Mouse (Mus musculus) neural tube, embryonic 11.5 days (tissue): Measurements from ENCODE around the gene Nadsyn1. TPM values are rescaled to one million over a fixed set of nuclear protein-coding genes. Genes with fewer than 3 reads are reported as not detected.

Experiments
- ATAC-seq: fragments of 200-750 bp; cut with Nextera tagmentation; 2 replicates; pipeline ENCODE4 v1.8.0; 2017; ENCODE audit warnings: moderate number of reproducible peaks, mild to moderate bottlenecking, moderate TSS enrichment, moderate library complexity; ENCODE audit not compliant: insufficient read depth, low FRiP score, low TSS enrichment
- DNase-seq: peaks from one replicate; pipeline ENCODE4 v3.0.0-alpha.2; 2015; ENCODE audit warnings: low spot score
- H3K27ac ChIP-seq: fragments of 300-500 bp; sonication (generic); 2 replicates; pipeline ENCODE4 v1.5.1; 2014; ENCODE audit warnings: low read depth, mild to moderate bottlenecking, low read length
- H3K27me3 ChIP-seq: fragments of 300-500 bp; sonication (generic); 2 replicates; pipeline ENCODE4 v1.6.1; 2014; ENCODE audit warnings: mild to moderate bottlenecking, low read length, mixed read lengths; ENCODE audit not compliant: control insufficient read depth, insufficient read depth
- H3K36me3 ChIP-seq: fragments of 300-500 bp; sonication (generic); 2 replicates; pipeline ENCODE4 v1.6.1; 2014; ENCODE audit warnings: mild to moderate bottlenecking, low read length, moderate library complexity, mixed read lengths; ENCODE audit not compliant: control insufficient read depth, insufficient read depth
- H3K4me1 ChIP-seq: fragments of 300-500 bp; sonication (generic); 2 replicates; pipeline ENCODE4 v1.6.1; 2014; ENCODE audit warnings: low read length, mixed read lengths; ENCODE audit not compliant: control insufficient read depth, insufficient read depth
- H3K4me2 ChIP-seq: fragments of 300-500 bp; sonication (generic); 2 replicates; pipeline ENCODE4 v1.6.1; 2014; ENCODE audit warnings: low read depth, mild to moderate bottlenecking, moderate library complexity
- H3K4me3 ChIP-seq: fragments of 300-500 bp; sonication (generic); 2 replicates; pipeline ENCODE4 v1.5.1; 2014; ENCODE audit warnings: low read depth, low read length
- H3K9ac ChIP-seq: fragments of 300-500 bp; sonication (generic); 2 replicates; pipeline ENCODE4 v1.6.1; 2014; ENCODE audit warnings: mild to moderate bottlenecking, low read length
- H3K9me3 ChIP-seq: fragments of 300-500 bp; sonication (generic); 2 replicates; pipeline ENCODE4 v1.6.1; 2016; ENCODE audit warnings: low read length; ENCODE audit not compliant: control insufficient read depth
- WGBS: fragments of 180-500 bp; shearing (Covaris S2); extraction: QIAGEN DNeasy Blood & Tissue Kit; methylation state at CpG from one replicate; pipeline ENCODE4 v1.1.7; 2014; 5-methylcytosine and 5-hydroxymethylcytosine counted together
- polyA plus RNA-seq: library from polyadenylated mRNA; unstranded; fragments of >200 nt; fragmentation: Nextera tagmentation; extraction: Ambion mirVana; gene quantifications from 2 replicates; pipeline ENCODE4 v1.2.1, GENCODE M21; 2014

Gene Nadsyn1
- polyA plus RNA-seq, 1 experiment from 2014 or later, result 8.9 TPM

GRCm38 (mm10) chr7:143764876-143765530 is 57.6 kb downstream of the Nadsyn1 start:
- ATAC-seq, result no peak
- H3K36me3 ChIP-seq, result no peaks in the 10 kb centered on the region
- 80% methylated on average over 19 of the region's 19 CpGs for WGBS

GRCm38 (mm10) chr7:143763794-143764193 is 58.9 kb downstream of the Nadsyn1 start:
- no peak overlapping the region for H3K27ac ChIP-seq
- no peaks in the 10 kb centered on the region for H3K27me3 ChIP-seq
- H3K4me1 ChIP-seq, result no peaks in the 10 kb centered on the region
- H3K9me3 ChIP-seq, result no peaks in the 10 kb centered on the region
- DNase-seq, result peak; percentile 36
- no peaks in the 10 kb centered on the region for H3K36me3 ChIP-seq
- ATAC-seq, result no peak
- WGBS, result 25% methylated on average over 3 of the region's 3 CpGs
- H3K4me2 ChIP-seq, result no peak overlapping the region
- H3K4me3 ChIP-seq, result no peak overlapping the region
- H3K9ac ChIP-seq, result no peak overlapping the region

More at GRCm38 (mm10) chr7:143764876-143765530, 57.6 kb downstream of the Nadsyn1 start:
- H3K27ac ChIP-seq, result no peak overlapping the region
- no peak overlapping the region for H3K9ac ChIP-seq
- no peaks in the 10 kb centered on the region for H3K9me3 ChIP-seq
- no peak overlapping the region for H3K4me2 ChIP-seq
- H3K4me1 ChIP-seq, result no peaks in the 10 kb centered on the region
- H3K4me3 ChIP-seq, result no peak overlapping the region
- no peaks in the 10 kb centered on the region for H3K27me3 ChIP-seq
- DNase-seq, result no peak

GRCm38 (mm10) chr7:143758956-143759355 is 63.7 kb downstream of the Nadsyn1 start:
- peaks cover 3% of the 10 kb centered on the region; the same call in 1 of the 2 replicates for H3K4me1 ChIP-seq
- DNase-seq, result no peak
- ATAC-seq, result no peak
- 72% methylated on average over 3 of the region's 3 CpGs for WGBS
- H3K27ac ChIP-seq, result no peak overlapping the region
- no peak overlapping the region for H3K4me2 ChIP-seq
- no peak overlapping the region for H3K4me3 ChIP-seq
- H3K36me3 ChIP-seq, result no peaks in the 10 kb centered on the region
- peaks cover 8% of the 10 kb centered on the region for H3K27me3 ChIP-seq
- H3K9me3 ChIP-seq, result no peaks in the 10 kb centered on the region
- H3K9ac ChIP-seq, result no peak overlapping the region

- ATAC-seq (no peak), DNase-seq (no peak)
- H3K9ac ChIP-seq, result no peak overlapping the region
- no peaks in the 10 kb centered on the region for H3K36me3 ChIP-seq
- H3K4me3 ChIP-seq, result no peak overlapping the region
- peaks cover 3% of the 10 kb centered on the region; the same call in 1 of the 2 replicates for H3K4me1 ChIP-seq
- H3K4me2 ChIP-seq, result no peak overlapping the region
- H3K27me3 ChIP-seq, result peaks cover 8% of the 10 kb centered on the region
- H3K27ac ChIP-seq, result no peak overlapping the region
- H3K9me3 ChIP-seq, result no peaks in the 10 kb centered on the region
- 74% methylated on average over 3 of the region's 3 CpGs for WGBS
Observed at GRCm38 (mm10) chr7:143757696-143758095, 65.0 kb downstream of the Nadsyn1 start.

- no peaks in the 10 kb centered on the region for H3K9me3 ChIP-seq
- ATAC-seq, result peak; percentile 87
- peak overlapping the region; percentile 23 for H3K4me3 ChIP-seq
- peaks cover 3% of the 10 kb centered on the region; the same call in 1 of the 2 replicates for H3K4me1 ChIP-seq
- peak overlapping the region; percentile 58 for H3K4me2 ChIP-seq
- no peak overlapping the region for H3K27ac ChIP-seq
- H3K27me3 ChIP-seq, result peaks cover 8% of the 10 kb centered on the region
- WGBS, result 7% methylated on average over 15 of the region's 15 CpGs
- peak overlapping the region; percentile 5; the same call in 1 of the 2 replicates for H3K9ac ChIP-seq
- peak; percentile 78 for DNase-seq
- no peaks in the 10 kb centered on the region for H3K36me3 ChIP-seq
Observed at GRCm38 (mm10) chr7:143757027-143757390, 65.6 kb downstream of the Nadsyn1 start.

GRCm38 (mm10) chr7:143756125-143757026 is 66.3 kb downstream of the Nadsyn1 start, which contains the start of gene Osbpl5:
Osbpl5 (minus strand) TSS chr7:143756985.
- WGBS, result 27% methylated on average over 22 of the region's 22 CpGs
- H3K4me1 ChIP-seq, result peaks cover 3% of the 10 kb centered on the region; the same call in 1 of the 2 replicates
- H3K27me3 ChIP-seq, result peaks cover 8% of the 10 kb centered on the region
- H3K9ac ChIP-seq, result peak within 1 kb of the TSS; percentile 5; the same call in 1 of the 2 replicates
- H3K27ac ChIP-seq, result no peak within 1 kb of the TSS
- DNase-seq, result no peak
- H3K9me3 ChIP-seq, result no peaks in the 10 kb centered on the region
- peak; percentile 29 for ATAC-seq
- H3K4me2 ChIP-seq, result peak within 1 kb of the TSS; percentile 58
- no peaks in the 10 kb centered on the region for H3K36me3 ChIP-seq
- H3K4me3 ChIP-seq, result peak within 1 kb of the TSS; percentile 23

GRCm38 (mm10) chr7:143755357-143756124 is 67.1 kb downstream of the Nadsyn1 start:
- Histone ChIP-seq H3K27me3 (peaks cover 8% of the 10 kb centered on the region), H3K4me2 (no peak overlapping the region), H3K4me3 (no peak overlapping the region), H3K9ac (no peak overlapping the region), H3K27ac (no peak overlapping the region), H3K36me3 (no peaks in the 10 kb centered on the region), H3K4me1 (peaks cover 3% of the 10 kb centered on the region; the same call in 1 of the 2 replicates), H3K9me3 (no peaks in the 10 kb centered on the region)
- ATAC-seq, result no peak
- WGBS, result 75% methylated on average over 9 of the region's 9 CpGs
- no peak for DNase-seq

- Histone ChIP-seq H3K4me3 (no peak overlapping the region), H3K9ac (no peak overlapping the region), H3K27ac (no peak overlapping the region), H3K9me3 (no peaks in the 10 kb centered on the region), H3K36me3 (no peaks in the 10 kb centered on the region), H3K27me3 (peaks cover 8% of the 10 kb centered on the region), H3K4me2 (no peak overlapping the region), H3K4me1 (peaks cover 3% of the 10 kb centered on the region; the same call in 1 of the 2 replicates)
- DNase-seq (peak; percentile 57), ATAC-seq (no peak)
- WGBS, result 47% methylated on average over 5 of the region's 5 CpGs
Observed at GRCm38 (mm10) chr7:143753990-143754715, 68.5 kb downstream of the Nadsyn1 start.
